Mouse (Mus musculus): ENCODE data around the gene 1700010B08Rik. TPM values are rescaled to one million over a fixed set of nuclear protein-coding genes. Genes with fewer than 3 reads are reported as not detected.

The 1700010B08Rik gene
- polyA plus RNA-seq, 1 experiment from 2014 or later = not detected

Small RNAs within 50 kb of the gene (microRNA-seq; reads per million reads assigned to microRNA genes)
- not detected for gene Mir6340

Other genes starting within 250 kb of the 1700010B08Rik start
- not detected in 2 replicates for gene 1700021F07Rik, start 196.8 kb upstream of the 1700010B08Rik start, polyA plus RNA-seq (2015; fragmentation: Nextera tagmentation; extraction: Ambion mirVana)
- gene Ankrd60, start 141.1 kb upstream of the 1700010B08Rik start, polyA plus RNA-seq (2015; fragmentation: Nextera tagmentation; extraction: Ambion mirVana) = not detected in 2 replicates
- 13.9 and 14.1 TPM in 2 replicates for gene Rab22a, start 59.7 kb upstream of the 1700010B08Rik start, polyA plus RNA-seq (2015; fragmentation: Nextera tagmentation; extraction: Ambion mirVana)
- 5.6 and 6.0 TPM in 2 replicates for gene Vapb, start 18.1 kb downstream of the 1700010B08Rik start, polyA plus RNA-seq (2015; fragmentation: Nextera tagmentation; extraction: Ambion mirVana)